Mouse (Mus musculus): ENCODE results near the gene Vsig2. TPM values are rescaled to one million over a fixed set of nuclear protein-coding genes. Genes with fewer than 3 reads are reported as not detected.

Gene Vsig2
- polyA plus RNA-seq (2014; fragmentation: Nextera tagmentation; extraction: Ambion mirVana) = 0.66 and 1.5 TPM in 2 replicates

DNA sequence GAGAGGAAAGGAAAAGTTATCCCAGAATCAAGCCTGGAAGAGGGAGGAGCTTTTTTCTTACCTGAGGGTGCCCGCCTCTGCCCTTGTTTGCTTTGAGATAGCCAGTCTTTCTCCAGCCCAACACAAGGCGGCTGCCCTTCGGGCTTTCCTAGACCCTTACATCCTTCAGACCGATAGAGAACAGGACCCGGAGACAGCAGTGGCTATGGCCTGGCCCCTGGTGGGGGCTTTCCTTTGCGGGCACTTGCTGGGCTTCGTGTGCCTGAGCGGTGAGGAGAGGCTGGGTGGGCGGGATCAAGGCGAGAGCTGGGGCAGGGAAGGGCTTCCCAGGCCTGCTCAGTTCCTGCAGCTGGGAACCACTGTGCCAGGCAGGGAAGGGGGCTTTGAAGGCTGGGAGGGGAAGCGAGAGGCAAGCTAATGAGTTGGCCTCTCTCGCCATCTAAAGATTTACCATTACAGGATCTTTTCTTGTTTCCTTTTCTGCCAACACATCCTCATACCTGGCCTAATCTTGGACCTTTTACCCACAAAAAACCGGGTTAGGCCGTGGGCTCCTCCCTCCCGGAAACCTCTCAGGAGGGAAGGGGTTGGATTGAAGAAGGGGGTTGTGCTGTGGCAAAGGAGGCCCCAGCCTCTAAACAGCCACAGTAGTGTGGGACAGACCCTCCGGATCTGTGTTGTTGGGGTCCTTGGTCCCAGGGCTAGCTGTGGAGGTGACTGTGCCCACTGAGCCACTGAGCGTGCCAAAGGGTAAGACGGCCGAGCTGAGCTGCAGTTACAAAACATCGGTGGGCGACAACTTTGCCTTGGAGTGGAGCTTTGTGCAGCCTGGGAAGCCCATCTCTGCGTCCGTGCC, at the start of gene Vsig2:
Gene Vsig2 (plus strand): TSS at position 86 of the 856 bp plus-strand sequence.
- Histone ChIP-seq H3K4me1 (replicated peaks; ENCODE audit: control insufficient read depth, insufficient read depth, low read length) (peaks cover 5% of the 10 kb centered on the region; the same call in 1 of the 2 replicates), H3K4me2 (no peak within 1 kb of the TSS), H3K9me3 (ENCODE audit: control insufficient read depth, low read length) (no peaks in the 10 kb centered on the region), H3K9ac (ENCODE audit: low read depth, low read length) (no peak within 1 kb of the TSS), H3K4me3 (ENCODE audit: low read depth, low read length) (no peak within 1 kb of the TSS), H3K27ac (ENCODE audit: low read depth, low read length) (no peak within 1 kb of the TSS), H3K27me3 (replicated peaks; ENCODE audit: control insufficient read depth, insufficient read depth, low read length) (no peaks in the 10 kb centered on the region), H3K36me3 (ENCODE audit: control insufficient read depth, insufficient read depth, low read length) (no peaks in the 10 kb centered on the region)
- 53% methylated on average over 23 of the region's 23 CpGs for WGBS
- peak; percentile 31 for DNase-seq (ENCODE audit: low spot score)
- no peak for ATAC-seq (replicated peaks; ENCODE audit: low FRiP score)

DNA sequence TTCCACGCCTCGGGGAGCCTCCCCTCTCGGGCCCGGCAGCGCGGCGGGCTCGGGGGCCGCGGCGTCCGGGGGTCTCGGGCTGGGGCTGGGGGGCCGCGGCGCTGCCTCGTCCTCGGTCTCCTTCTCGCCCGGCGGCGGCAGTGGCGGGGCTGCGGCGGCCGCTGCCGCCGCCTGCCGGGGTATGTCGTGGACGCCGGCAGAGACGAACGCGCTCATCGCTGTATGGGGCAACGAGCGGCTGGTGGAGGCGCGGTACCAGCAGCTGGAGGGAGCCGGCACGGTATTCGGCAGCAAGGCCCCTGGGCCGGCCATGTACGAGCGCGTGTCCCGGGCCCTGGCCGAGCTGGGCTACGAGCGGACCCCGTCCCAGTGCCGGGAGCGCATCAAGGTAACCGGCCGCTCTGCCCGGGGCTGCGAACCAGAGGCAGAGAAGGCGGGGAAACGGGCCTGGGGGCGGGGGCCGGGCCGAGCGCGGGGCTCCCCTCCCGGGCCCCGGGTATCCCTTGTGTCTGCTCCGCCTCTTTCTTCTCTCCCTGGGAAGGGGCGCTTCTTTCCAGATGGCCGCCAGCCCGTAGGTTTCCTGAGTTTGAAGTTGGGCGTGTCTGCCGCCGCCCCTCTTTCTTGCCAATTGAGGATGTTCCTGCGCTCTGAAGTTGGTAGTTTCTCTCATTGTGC, 49.5 kb upstream of the Vsig2 start:
- H3K9me3 ChIP-seq (ENCODE audit: control insufficient read depth, low read length) = no peaks in the 10 kb centered on the region
- peak; percentile 70 for DNase-seq (ENCODE audit: low spot score)
- H3K4me2 ChIP-seq = peak overlapping the region; percentile 93
- H3K36me3 ChIP-seq (ENCODE audit: control insufficient read depth, insufficient read depth, low read length) = no peaks in the 10 kb centered on the region; the same call in 1 of the 2 replicates
- H3K27ac ChIP-seq (ENCODE audit: low read depth, low read length) = peak overlapping the region; percentile 97
- peaks cover 14% of the 10 kb centered on the region for H3K4me1 ChIP-seq (replicated peaks; ENCODE audit: control insufficient read depth, insufficient read depth, low read length)
- under 1% methylated on average over 65 of the region's 75 CpGs for WGBS
- H3K9ac ChIP-seq (ENCODE audit: low read depth, low read length) = peak overlapping the region; percentile 91
- H3K4me3 ChIP-seq (ENCODE audit: low read depth, low read length) = peak overlapping the region; percentile 100
- H3K27me3 ChIP-seq (replicated peaks; ENCODE audit: control insufficient read depth, insufficient read depth, low read length) = no peaks in the 10 kb centered on the region
- peak; percentile 62 for ATAC-seq (replicated peaks; ENCODE audit: low FRiP score)

DNA sequence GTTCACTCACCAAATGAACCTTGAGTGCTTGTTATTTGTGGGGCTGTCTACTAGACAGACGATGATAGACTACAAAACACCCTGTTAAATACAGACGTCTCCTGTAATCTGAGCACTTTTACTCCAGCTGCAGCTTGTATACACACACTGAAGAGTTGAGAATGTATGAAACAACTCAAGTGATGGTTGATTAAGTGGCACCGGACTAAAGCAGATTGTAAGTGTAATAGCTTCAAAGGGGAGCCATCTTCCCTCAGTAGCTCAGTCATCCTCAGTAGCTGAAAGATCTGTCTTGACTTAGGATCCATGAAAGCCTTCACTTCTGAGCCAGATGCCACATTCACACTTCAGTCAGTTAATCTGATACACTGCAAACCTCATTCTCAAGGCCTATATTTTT, 43.3 kb upstream of the Vsig2 start:
- Histone ChIP-seq H3K27ac (ENCODE audit: low read depth, low read length) (no peak overlapping the region), H3K4me2 (no peak overlapping the region), H3K4me1 (replicated peaks; ENCODE audit: control insufficient read depth, insufficient read depth, low read length) (peaks cover under 1% of the 10 kb centered on the region), H3K36me3 (ENCODE audit: control insufficient read depth, insufficient read depth, low read length) (no peaks in the 10 kb centered on the region; the same call in 1 of the 2 replicates), H3K9ac (ENCODE audit: low read depth, low read length) (no peak overlapping the region), H3K4me3 (ENCODE audit: low read depth, low read length) (no peak overlapping the region), H3K9me3 (ENCODE audit: control insufficient read depth, low read length) (no peaks in the 10 kb centered on the region), H3K27me3 (replicated peaks; ENCODE audit: control insufficient read depth, insufficient read depth, low read length) (no peaks in the 10 kb centered on the region)
- no peak for DNase-seq (ENCODE audit: low spot score)
- WGBS = 75% methylated on average over 3 of the region's 3 CpGs
- no peak for ATAC-seq (replicated peaks; ENCODE audit: low FRiP score)

DNA sequence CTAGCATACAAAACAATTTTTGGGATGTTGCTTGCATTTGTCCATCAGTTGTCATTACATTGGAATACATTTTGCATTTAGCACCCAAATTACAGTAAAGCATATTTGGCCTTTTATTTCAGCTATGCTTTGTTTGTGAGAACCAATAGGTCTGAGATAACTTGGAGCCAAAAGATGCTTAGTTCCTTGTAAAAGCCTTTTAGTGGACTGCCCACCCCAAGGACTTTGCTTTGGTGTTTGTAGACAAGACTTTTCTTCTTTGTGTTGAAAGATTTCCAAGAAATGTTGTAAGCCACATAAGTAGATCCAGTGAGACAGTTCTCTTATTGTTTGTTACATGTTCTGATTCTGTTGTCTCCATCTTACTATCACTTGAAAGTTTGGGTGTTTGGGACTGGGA, 42.7 kb upstream of the Vsig2 start:
- Histone ChIP-seq H3K9me3 (ENCODE audit: control insufficient read depth, low read length) (no peaks in the 10 kb centered on the region), H3K9ac (ENCODE audit: low read depth, low read length) (no peak overlapping the region), H3K4me3 (ENCODE audit: low read depth, low read length) (no peak overlapping the region), H3K27ac (ENCODE audit: low read depth, low read length) (no peak overlapping the region), H3K36me3 (ENCODE audit: control insufficient read depth, insufficient read depth, low read length) (no peaks in the 10 kb centered on the region; the same call in 1 of the 2 replicates), H3K4me1 (replicated peaks; ENCODE audit: control insufficient read depth, insufficient read depth, low read length) (no peaks in the 10 kb centered on the region), H3K27me3 (replicated peaks; ENCODE audit: control insufficient read depth, insufficient read depth, low read length) (no peaks in the 10 kb centered on the region), H3K4me2 (no peak overlapping the region)
- no peak for ATAC-seq (replicated peaks; ENCODE audit: low FRiP score)
- DNase-seq (ENCODE audit: low spot score) = no peak

DNA sequence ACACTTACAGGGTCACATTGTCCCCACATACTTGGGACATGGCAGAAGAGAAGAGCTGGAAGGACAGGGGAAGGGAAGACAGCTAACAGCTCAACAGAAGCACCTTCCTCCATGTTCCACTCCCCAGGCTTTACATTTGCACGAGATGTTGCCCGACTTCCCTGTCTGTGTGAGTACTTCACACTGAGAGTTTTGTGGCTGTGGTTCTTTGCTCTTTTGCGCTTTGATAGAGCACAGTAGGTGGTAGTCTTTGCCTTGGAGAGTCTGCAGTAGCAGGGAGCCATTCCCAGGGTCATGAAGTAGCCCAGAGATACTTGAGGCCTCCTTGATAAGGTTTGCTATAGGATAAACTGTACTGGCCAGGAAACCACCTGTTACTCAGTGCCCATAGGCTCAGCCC, 38.9 kb upstream of the Vsig2 start:
- ATAC-seq (replicated peaks; ENCODE audit: low FRiP score) (no peak), DNase-seq (ENCODE audit: low spot score) (no peak)
- Histone ChIP-seq H3K27ac (ENCODE audit: low read depth, low read length) (no peak overlapping the region), H3K9ac (ENCODE audit: low read depth, low read length) (no peak overlapping the region), H3K27me3 (replicated peaks; ENCODE audit: control insufficient read depth, insufficient read depth, low read length) (no peaks in the 10 kb centered on the region), H3K36me3 (ENCODE audit: control insufficient read depth, insufficient read depth, low read length) (no peaks in the 10 kb centered on the region), H3K4me3 (ENCODE audit: low read depth, low read length) (no peak overlapping the region), H3K4me1 (replicated peaks; ENCODE audit: control insufficient read depth, insufficient read depth, low read length) (no peaks in the 10 kb centered on the region), H3K4me2 (no peak overlapping the region), H3K9me3 (ENCODE audit: control insufficient read depth, low read length) (no peaks in the 10 kb centered on the region)
- 75% methylated on average over 3 of the region's 3 CpGs for WGBS

DNA sequence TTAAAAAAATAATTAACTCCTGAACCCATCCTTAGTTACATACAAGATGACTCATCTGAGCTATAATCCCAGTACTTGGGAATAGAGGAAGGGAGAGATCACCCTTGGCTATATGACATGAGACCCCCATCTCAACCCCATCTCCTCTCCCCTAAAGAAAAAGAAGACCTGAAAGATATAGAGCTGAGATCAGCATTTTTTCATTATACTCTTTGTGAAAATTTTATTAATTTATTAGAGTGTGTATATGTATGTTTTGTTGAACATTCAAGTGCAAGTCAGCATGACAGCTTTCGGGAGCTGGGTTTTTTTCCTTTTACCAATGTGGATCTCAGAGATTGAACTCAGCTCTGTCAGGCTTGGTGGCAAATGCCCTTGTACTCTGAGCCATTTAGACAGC, 37.9 kb upstream of the Vsig2 start:
- Histone ChIP-seq H3K27me3 (replicated peaks; ENCODE audit: control insufficient read depth, insufficient read depth, low read length) (no peaks in the 10 kb centered on the region), H3K4me1 (replicated peaks; ENCODE audit: control insufficient read depth, insufficient read depth, low read length) (no peaks in the 10 kb centered on the region), H3K4me2 (no peak overlapping the region), H3K9me3 (ENCODE audit: control insufficient read depth, low read length) (no peaks in the 10 kb centered on the region), H3K4me3 (ENCODE audit: low read depth, low read length) (no peak overlapping the region), H3K9ac (ENCODE audit: low read depth, low read length) (no peak overlapping the region), H3K36me3 (ENCODE audit: control insufficient read depth, insufficient read depth, low read length) (no peaks in the 10 kb centered on the region), H3K27ac (ENCODE audit: low read depth, low read length) (no peak overlapping the region)
- no peak for ATAC-seq (replicated peaks; ENCODE audit: low FRiP score)
- no peak for DNase-seq (ENCODE audit: low spot score)
- WGBS = 86% methylated on average over 1 of the region's 1 CpGs

DNA sequence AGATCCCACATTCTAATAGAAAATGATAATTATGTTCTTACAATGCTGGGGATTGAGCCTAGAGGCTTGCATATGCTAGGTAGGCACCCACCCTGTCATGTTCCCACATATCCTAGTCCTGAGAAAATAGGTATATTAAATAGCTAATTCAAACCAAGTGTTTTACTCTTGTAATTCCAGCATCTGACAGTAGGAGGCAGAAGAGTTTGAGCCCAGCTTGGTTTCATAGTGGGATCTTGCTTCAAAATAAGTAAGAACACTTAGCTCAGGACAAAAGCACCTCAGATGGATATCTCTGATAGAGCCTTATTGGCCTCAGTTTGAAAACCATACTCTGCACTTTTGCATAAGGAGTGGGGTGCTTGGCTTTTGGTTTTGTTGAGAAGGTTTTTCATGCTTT, 34.7 kb upstream of the Vsig2 start:
- no peaks in the 10 kb centered on the region for H3K4me1 ChIP-seq (replicated peaks; ENCODE audit: control insufficient read depth, insufficient read depth, low read length)
- no peak overlapping the region for H3K9ac ChIP-seq (ENCODE audit: low read depth, low read length)
- no peaks in the 10 kb centered on the region for H3K9me3 ChIP-seq (ENCODE audit: control insufficient read depth, low read length)
- H3K36me3 ChIP-seq (ENCODE audit: control insufficient read depth, insufficient read depth, low read length) = no peaks in the 10 kb centered on the region
- H3K4me2 ChIP-seq = no peak overlapping the region
- H3K4me3 ChIP-seq (ENCODE audit: low read depth, low read length) = no peak overlapping the region
- no peak overlapping the region for H3K27ac ChIP-seq (ENCODE audit: low read depth, low read length)
- no peaks in the 10 kb centered on the region for H3K27me3 ChIP-seq (replicated peaks; ENCODE audit: control insufficient read depth, insufficient read depth, low read length)
- DNase-seq (ENCODE audit: low spot score) (no peak), ATAC-seq (replicated peaks; ENCODE audit: low FRiP score) (no peak)

DNA sequence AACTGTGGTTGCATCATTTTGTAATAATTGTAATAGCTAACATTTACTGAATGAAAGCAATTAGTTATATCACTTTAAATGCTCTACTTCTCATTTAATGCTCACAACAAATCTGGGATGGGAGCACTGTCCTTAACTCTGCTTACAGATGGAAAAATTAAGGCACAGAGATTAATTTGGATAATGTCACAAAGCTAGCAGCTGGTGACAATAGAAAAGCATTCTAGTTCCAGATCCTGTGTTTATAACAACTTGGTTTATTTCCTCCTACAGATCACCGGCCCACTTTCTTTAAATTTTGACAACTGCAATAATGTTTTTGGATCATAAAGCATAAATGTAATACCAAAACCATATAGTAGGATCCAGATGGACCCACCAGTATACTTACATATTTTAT, 33.0 kb upstream of the Vsig2 start:
- no peak for DNase-seq (ENCODE audit: low spot score)
- WGBS = 90% methylated on average over 1 of the region's 1 CpGs
- Histone ChIP-seq H3K4me1 (replicated peaks; ENCODE audit: control insufficient read depth, insufficient read depth, low read length) (no peaks in the 10 kb centered on the region), H3K36me3 (ENCODE audit: control insufficient read depth, insufficient read depth, low read length) (no peaks in the 10 kb centered on the region), H3K4me2 (no peak overlapping the region), H3K4me3 (ENCODE audit: low read depth, low read length) (no peak overlapping the region), H3K9me3 (ENCODE audit: control insufficient read depth, low read length) (no peaks in the 10 kb centered on the region), H3K27me3 (replicated peaks; ENCODE audit: control insufficient read depth, insufficient read depth, low read length) (no peaks in the 10 kb centered on the region), H3K9ac (ENCODE audit: low read depth, low read length) (no peak overlapping the region), H3K27ac (ENCODE audit: low read depth, low read length) (no peak overlapping the region)
- ATAC-seq (replicated peaks; ENCODE audit: low FRiP score) = no peak
